Mouse (Mus musculus) G1E (cell line): ENCODE measurements around the gene Zmynd19. TPM values are rescaled to one million over a fixed set of nuclear protein-coding genes. Genes with fewer than 3 reads are reported as not detected.

Source experiments
- ATAC-seq: 2 replicates; pipeline ENCODE4 v1.8.0; 2016; ENCODE audit warnings: mild to moderate bottlenecking; ENCODE audit not compliant: insufficient number of reproducible peaks, poor library complexity, low FRiP score, severe bottlenecking; ENCODE audit errors: extremely low read depth
- DNase-seq: peaks from one replicate; pipeline ENCODE4 v3.0.0; 2012; ENCODE audit warnings: low spot score
- H3K27me3 ChIP-seq: 2 replicates; pipeline ENCODE4 v1.6.1; 2012; ENCODE audit warnings: mild to moderate bottlenecking, low read length, inconsistent platforms; ENCODE audit not compliant: insufficient read depth
- H3K36me3 ChIP-seq: replicated peaks from 2 replicates; pipeline ENCODE3; 2012; ENCODE audit warnings: mild to moderate bottlenecking, inconsistent platforms
- H3K4me1 ChIP-seq: 2 replicates; pipeline ENCODE4 v1.6.1; 2012; ENCODE audit warnings: low read depth, low read length, inconsistent platforms, mixed read lengths; ENCODE audit not compliant: insufficient read depth
- H3K4me3 ChIP-seq: 2 replicates; pipeline ENCODE4 v1.5.1; 2012; ENCODE audit warnings: low read depth, mild to moderate bottlenecking, inconsistent platforms, low read length, moderate library complexity, mixed read lengths
- H3K9me3 ChIP-seq: replicated peaks from 2 replicates; pipeline ENCODE4 v1.6.1; 2012; ENCODE audit warnings: inconsistent platforms
- CTCF ChIP-seq: IDR thresholded peaks from 2 replicates; pipeline ENCODE4 v1.5.1; 2012; ENCODE audit warnings: low read depth, low read length, inconsistent platforms, mixed read lengths
- GATA1 ChIP-seq: IDR thresholded peaks from 2 replicates; pipeline ENCODE4 v1.6.1; 2012; ENCODE audit warnings: borderline replicate concordance, low read length, inconsistent platforms, mixed read lengths
- GATA2 ChIP-seq: IDR thresholded peaks from 2 replicates; pipeline ENCODE4 v1.6.1; 2012; ENCODE audit warnings: low read depth, low read length, inconsistent platforms, borderline replicate concordance
- POLR2AphosphoS5 ChIP-seq: IDR thresholded peaks from 2 replicates; pipeline ENCODE4 v1.6.1; 2012; ENCODE audit warnings: low read depth, low read length, inconsistent platforms; ENCODE audit not compliant: insufficient replicate concordance
- TAL1 ChIP-seq: conservative IDR thresholded peaks from 2 replicates; pipeline ENCODE4 v1.6.1; 2012; ENCODE audit warnings: low read depth, low read length, inconsistent platforms, mixed read lengths
- polyA plus RNA-seq: library from polyadenylated mRNA; stranded (reverse); fragments of >175 nt; gene quantifications from 2 replicates; pipeline ENCODE4 v1.2.3, GENCODE M21; 2012
- total RNA-seq, 2 experiments: library from RNA; stranded (forward) in 1 of 2; stranded (reverse) in 1 of 2; fragments of 200-1000 nt in 1 of 2; fragments of >200 nt in 1 of 2; fragmentation: Nextera tagmentation in 1 of 2; gene quantifications; 2 replicates each; pipeline ENCODE4 v1.2.3; 2014 to 2017

The Zmynd19 gene
- total and polyA plus RNA-seq, 3 experiments: 14.8 to 37.0 (median 19.8) TPM

GRCm38 (mm10) chr2:24923561-24923960, 26.0 kb upstream of the Zmynd19 start:
- DNase-seq (no peak), ATAC-seq (no peak)
- 0 out of 2 replicates have a peak, but pooled peaks have one; percentile 14 for TF ChIP-seq CTCF
- TF ChIP-seq GATA2: no peak
- no peak overlapping the region for H3K4me3 ChIP-seq
- no peaks in the 10 kb centered on the region for H3K9me3 ChIP-seq
- peaks cover 39% of the 10 kb centered on the region for H3K36me3 ChIP-seq
- no peaks in the 10 kb centered on the region for H3K27me3 ChIP-seq
- peaks cover 12% of the 10 kb centered on the region for H3K4me1 ChIP-seq

GRCm38 (mm10) chr2:24925284-24925683, 24.3 kb upstream of the Zmynd19 start:
- Histone ChIP-seq H3K4me1 (peaks cover 8% of the 10 kb centered on the region), H3K9me3 (no peaks in the 10 kb centered on the region), H3K36me3 (peaks cover 47% of the 10 kb centered on the region), H3K4me3 (no peak overlapping the region), H3K27me3 (no peaks in the 10 kb centered on the region)
- ATAC-seq (no peak), DNase-seq (no peak)
- TF ChIP-seq GATA2 (no peak), GATA1 (no peak), POLR2AphosphoS5 (no peak), TAL1 (no peak), CTCF (no peak)

DNA sequence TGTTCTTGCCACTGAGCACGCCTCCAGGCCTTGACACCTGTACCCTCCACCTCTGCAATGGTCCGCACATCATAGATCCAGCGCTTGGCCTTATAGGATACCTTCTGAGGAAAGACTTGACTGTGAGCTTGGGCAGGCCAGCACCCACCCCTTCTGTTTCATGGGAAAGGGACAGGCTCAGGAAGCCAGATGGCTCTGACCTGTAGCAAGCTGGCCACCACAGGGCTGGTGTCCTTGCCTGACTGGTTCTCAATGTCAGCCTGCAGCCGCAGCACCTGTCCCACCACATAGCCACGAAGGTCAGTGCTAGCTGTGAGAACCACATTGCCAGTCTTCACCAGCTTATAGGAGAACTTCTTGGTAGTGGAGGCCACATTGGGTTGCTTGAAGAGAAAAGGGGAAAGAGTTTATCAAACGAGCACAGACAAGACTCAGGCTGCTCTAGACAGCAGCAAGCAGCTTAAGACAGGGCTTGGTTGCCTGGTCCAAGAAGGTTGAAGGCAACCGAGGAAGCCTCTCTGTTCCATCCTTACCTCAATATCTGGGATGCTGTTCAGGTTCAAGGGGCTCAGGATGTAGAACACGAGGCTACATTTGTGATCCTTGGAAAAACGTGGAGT, 23.1 kb upstream of the Zmynd19 start:
- Histone ChIP-seq H3K36me3 (peaks cover 53% of the 10 kb centered on the region), H3K9me3 (no peaks in the 10 kb centered on the region), H3K27me3 (no peaks in the 10 kb centered on the region), H3K4me3 (no peak overlapping the region), H3K4me1 (peaks cover 6% of the 10 kb centered on the region)
- no peak for DNase-seq
- TF ChIP-seq POLR2AphosphoS5 (no peak), CTCF (no peak), GATA1 (no peak), TAL1 (no peak), GATA2 (no peak)
- no peak for ATAC-seq

DNA sequence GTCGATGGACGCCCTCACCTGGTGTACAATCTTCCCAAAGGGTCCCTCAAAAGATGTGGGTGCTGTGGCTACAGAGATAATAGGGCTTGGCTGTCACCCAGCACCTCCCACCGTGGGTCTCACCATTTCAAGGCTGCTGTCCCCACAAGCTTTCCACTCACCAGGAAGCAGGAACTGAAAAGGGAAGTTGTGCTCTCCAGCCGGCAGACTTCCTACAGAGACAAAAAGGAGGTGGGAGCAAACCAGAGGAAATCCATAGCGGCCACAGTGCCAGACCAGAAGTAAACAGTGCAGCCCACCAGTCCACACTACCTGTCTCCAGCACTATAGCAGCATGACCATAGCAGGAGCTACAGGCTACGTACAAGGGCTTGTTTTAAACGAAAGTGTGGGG, 22.6 kb upstream of the Zmynd19 start:
- H3K4me3 ChIP-seq: no peak overlapping the region
- H3K36me3 ChIP-seq: peaks cover 58% of the 10 kb centered on the region
- TF ChIP-seq TAL1 (no peak), POLR2AphosphoS5 (no peak), CTCF (no peak), GATA2 (no peak), GATA1 (no peak)
- H3K9me3 ChIP-seq: no peaks in the 10 kb centered on the region
- DNase-seq (no peak), ATAC-seq (no peak)
- H3K27me3 ChIP-seq: no peaks in the 10 kb centered on the region
- peaks cover 6% of the 10 kb centered on the region for H3K4me1 ChIP-seq

- no peaks in the 10 kb centered on the region for H3K27me3 ChIP-seq
- ATAC-seq (no peak), DNase-seq (no peak)
- H3K9me3 ChIP-seq: no peaks in the 10 kb centered on the region
- H3K36me3 ChIP-seq: peaks cover 60% of the 10 kb centered on the region
- TF ChIP-seq GATA2: no peak
- no peak for TF ChIP-seq CTCF
- TF ChIP-seq POLR2AphosphoS5: no peak
- TF ChIP-seq TAL1: no peak
- TF ChIP-seq GATA1: no peak
- H3K4me3 ChIP-seq: no peak overlapping the region
- peaks cover 6% of the 10 kb centered on the region for H3K4me1 ChIP-seq
Observed at GRCm38 (mm10) chr2:24927810-24928479, 21.6 kb upstream of the Zmynd19 start.

- Histone ChIP-seq H3K4me1 (peaks cover 15% of the 10 kb centered on the region), H3K36me3 (peaks cover 65% of the 10 kb centered on the region), H3K27me3 (no peaks in the 10 kb centered on the region), H3K9me3 (no peaks in the 10 kb centered on the region), H3K4me3 (no peak overlapping the region)
- no peak for TF ChIP-seq TAL1
- no peak for TF ChIP-seq POLR2AphosphoS5
- TF ChIP-seq CTCF: no peak
- no peak for TF ChIP-seq GATA1
- no peak for TF ChIP-seq GATA2
- no peak for ATAC-seq
- no peak for DNase-seq
Observed at GRCm38 (mm10) chr2:24929119-24929518, 20.5 kb upstream of the Zmynd19 start.
